Mouse (Mus musculus) lung, embryonic 16.5 days (tissue): ENCODE measurements around the gene Hist1h2ag. TPM values are rescaled to one million over a fixed set of nuclear protein-coding genes. Genes with fewer than 3 reads are reported as not detected.
A peak's percentile ranks its signal among the peaks of the same experiment; 100 is the strongest.
"Not testable (repeated sequence)": the region's sequence is repeated elsewhere in the genome, so short reads cannot be mapped to it uniquely, and the experiment has no call there.

Experiments
- ATAC-seq: fragments of 200-750 bp; cut with Nextera tagmentation; 2 replicates; pipeline ENCODE4 v1.8.0; 2017; ENCODE audit warnings: low read depth, mild to moderate bottlenecking, moderate library complexity
- H3K27ac ChIP-seq: fragments of 300-500 bp; sonication (generic); 2 replicates; pipeline ENCODE4 v1.5.1; 2014; ENCODE audit warnings: mild to moderate bottlenecking, control low read depth, low read length
- H3K27me3 ChIP-seq: fragments of 300-500 bp; sonication (generic); 2 replicates; pipeline ENCODE4 v1.6.1; 2014; ENCODE audit warnings: low read depth, low read length, mixed read lengths; ENCODE audit not compliant: control insufficient read depth, insufficient read depth
- H3K36me3 ChIP-seq: fragments of 300-500 bp; sonication (generic); 2 replicates; pipeline ENCODE4 v1.6.1; 2014; ENCODE audit warnings: low read length; ENCODE audit not compliant: control insufficient read depth, insufficient read depth
- H3K4me1 ChIP-seq: fragments of 300-500 bp; sonication (generic); replicated peaks from 2 replicates; pipeline ENCODE4 v1.6.1; 2014; ENCODE audit warnings: low read length, mixed read lengths; ENCODE audit not compliant: control insufficient read depth, insufficient read depth
- H3K4me2 ChIP-seq: fragments of 300-500 bp; sonication (generic); 2 replicates; pipeline ENCODE4 v1.6.1; 2014; ENCODE audit warnings: low read depth, low read length, control low read depth
- H3K4me3 ChIP-seq: fragments of 300-500 bp; sonication (generic); 2 replicates; pipeline ENCODE4 v1.5.1; 2014; ENCODE audit warnings: mild to moderate bottlenecking, low read length, control low read depth
- H3K9ac ChIP-seq: fragments of 300-500 bp; sonication (generic); 2 replicates; pipeline ENCODE4 v1.6.1; 2014; ENCODE audit warnings: low read length, control low read depth
- H3K9me3 ChIP-seq: fragments of 300-500 bp; sonication (generic); 2 replicates; pipeline ENCODE4 v1.6.1; 2016; ENCODE audit warnings: low read length; ENCODE audit not compliant: control insufficient read depth
- whole genome bisulfite sequencing: fragments of 180-500 bp; shearing (Covaris S2); extraction: QIAGEN DNeasy Blood & Tissue Kit; methylation state at CpG from one replicate; pipeline ENCODE4 v1.1.7; 2014; 5-methylcytosine and 5-hydroxymethylcytosine counted together
- polyA plus RNA-seq: library from polyadenylated mRNA; unstranded; fragments of >200 nt; fragmentation: Nextera tagmentation; extraction: Ambion mirVana; gene quantifications from 2 replicates; pipeline ENCODE4 v1.2.1, GENCODE M21; 2015

The Hist1h2ag gene
- polyA plus RNA-seq, 1 experiment from 2014 or later, result 53.7 TPM

- Histone ChIP-seq H3K4me1 (peaks cover 8% of the 10 kb centered on the region; the same call in 1 of the 2 replicates), H3K9me3 (no peaks in the 10 kb centered on the region), H3K36me3 (no peaks in the 10 kb centered on the region), H3K27ac (no peak overlapping the region), H3K4me2 (no peak overlapping the region), H3K9ac (no peak overlapping the region), H3K4me3 (no peak overlapping the region), H3K27me3 (no peaks in the 10 kb centered on the region)
- no peak for ATAC-seq
- WGBS, result 71% methylated on average over 2 of the region's 2 CpGs
These were observed 6.3 kb upstream of the Hist1h2ag start for GRCm38 (mm10) chr13:22049041-22049440.

DNA sequence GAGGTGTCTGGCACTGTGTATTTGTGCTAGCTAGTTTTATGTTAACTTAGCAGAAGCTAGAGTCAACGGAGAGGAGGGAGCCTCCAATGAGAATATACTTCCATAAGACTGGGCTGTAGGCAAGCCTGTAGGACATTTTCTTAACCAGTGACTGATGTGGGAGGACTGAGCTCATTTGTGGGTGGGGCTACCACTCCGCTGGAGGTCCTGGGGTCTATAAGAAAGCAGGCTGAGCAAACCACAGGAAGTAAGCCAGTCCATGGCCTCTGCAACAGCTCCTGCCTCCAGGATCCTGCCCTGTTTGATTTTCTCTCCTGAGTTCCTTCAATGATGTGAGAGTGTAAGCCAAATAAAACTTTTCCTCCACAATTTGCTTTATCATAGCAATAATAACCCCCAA, 2.6 kb upstream of the Hist1h2ag start:
- Histone ChIP-seq H3K9ac (no peak overlapping the region), H3K4me3 (no peak overlapping the region), H3K4me2 (no peak overlapping the region), H3K27me3 (no peaks in the 10 kb centered on the region), H3K4me1 (peaks cover 18% of the 10 kb centered on the region), H3K36me3 (no peaks in the 10 kb centered on the region), H3K9me3 (no peaks in the 10 kb centered on the region), H3K27ac (no peak overlapping the region)
- 50% methylated on average over 2 of the region's 2 CpGs for WGBS
- no peak for ATAC-seq

GRCm38 (mm10) chr13:22044432-22045155, 1.9 kb upstream of the Hist1h2ag start:
- H3K4me1 ChIP-seq, result peaks cover 20% of the 10 kb centered on the region
- ATAC-seq, result no peak
- 85% methylated on average over 6 of the region's 6 CpGs for WGBS
- H3K27ac ChIP-seq, result no peak overlapping the region; the same call in 1 of the 2 replicates
- no peaks in the 10 kb centered on the region for H3K9me3 ChIP-seq
- peak overlapping the region; percentile 35; the same call in 1 of the 2 replicates for H3K9ac ChIP-seq
- peak overlapping the region; percentile 47 for H3K4me3 ChIP-seq
- peak overlapping the region; percentile 60 for H3K4me2 ChIP-seq
- H3K27me3 ChIP-seq, result no peaks in the 10 kb centered on the region
- no peaks in the 10 kb centered on the region for H3K36me3 ChIP-seq

- H3K4me2 ChIP-seq, result peak overlapping the region; percentile 60
- peak overlapping the region; percentile 47 for H3K4me3 ChIP-seq
- H3K9me3 ChIP-seq, result no peaks in the 10 kb centered on the region
- no peaks in the 10 kb centered on the region for H3K36me3 ChIP-seq
- peak overlapping the region; percentile 90 for H3K27ac ChIP-seq
- under 1% methylated on average over 9 of the region's 14 CpGs for WGBS
- peak overlapping the region; percentile 64 for H3K9ac ChIP-seq
- H3K27me3 ChIP-seq, result no peaks in the 10 kb centered on the region
- H3K4me1 ChIP-seq, result peaks cover 19% of the 10 kb centered on the region
- peak; percentile 7 for ATAC-seq
These were observed 1.0 kb upstream of the Hist1h2ag start for GRCm38 (mm10) chr13:22043503-22044431.

- WGBS, result 2% methylated on average over 13 of the region's 13 CpGs
- no peaks in the 10 kb centered on the region for H3K36me3 ChIP-seq
- no peak for ATAC-seq
- H3K27ac ChIP-seq, result peak overlapping the region; percentile 96
- H3K9me3 ChIP-seq, result no peaks in the 10 kb centered on the region
- peaks cover 19% of the 10 kb centered on the region for H3K4me1 ChIP-seq
- H3K4me2 ChIP-seq, result peak overlapping the region; percentile 86
- peak overlapping the region; percentile 46 for H3K4me3 ChIP-seq
- H3K9ac ChIP-seq, result peak overlapping the region; percentile 68
- no peaks in the 10 kb centered on the region for H3K27me3 ChIP-seq
These were observed 835 bp downstream of the Hist1h2ag start for GRCm38 (mm10) chr13:22041651-22042567.

DNA sequence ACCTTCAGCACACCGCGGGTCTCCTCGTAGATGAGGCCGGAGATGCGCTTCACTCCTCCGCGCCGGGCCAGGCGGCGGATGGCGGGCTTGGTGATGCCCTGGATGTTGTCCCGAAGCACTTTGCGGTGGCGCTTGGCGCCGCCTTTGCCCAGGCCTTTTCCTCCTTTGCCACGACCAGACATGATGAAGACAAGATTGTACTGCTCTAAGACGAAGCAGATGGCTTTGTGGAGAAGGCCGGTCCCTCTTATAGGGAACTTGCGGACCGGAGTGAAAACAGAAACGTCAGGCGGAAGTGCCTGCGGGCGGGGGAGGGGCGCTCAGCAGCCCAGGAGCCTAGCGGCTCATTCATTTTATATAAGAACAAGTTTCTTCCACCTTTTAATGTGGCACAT, 1.6 kb downstream of the Hist1h2ag start, which contains the start of gene Hist1h4i:
Hist1h4i (minus strand) TSS at position 221 of the 395 bp plus-strand sequence.
- Histone ChIP-seq H3K4me2 (peak within 1 kb of the TSS; percentile 86), H3K9ac (peak within 1 kb of the TSS; percentile 73), H3K4me1 (peaks cover 25% of the 10 kb centered on the region), H3K27ac (peak within 1 kb of the TSS; percentile 96), H3K4me3 (peak within 1 kb of the TSS; percentile 56)
- WGBS, result under 1% methylated on average over 22 of the region's 27 CpGs
- peak; percentile 71 for ATAC-seq
- H3K9me3 ChIP-seq, H3K36me3 ChIP-seq, H3K27me3 ChIP-seq: not testable (repeated sequence)

DNA sequence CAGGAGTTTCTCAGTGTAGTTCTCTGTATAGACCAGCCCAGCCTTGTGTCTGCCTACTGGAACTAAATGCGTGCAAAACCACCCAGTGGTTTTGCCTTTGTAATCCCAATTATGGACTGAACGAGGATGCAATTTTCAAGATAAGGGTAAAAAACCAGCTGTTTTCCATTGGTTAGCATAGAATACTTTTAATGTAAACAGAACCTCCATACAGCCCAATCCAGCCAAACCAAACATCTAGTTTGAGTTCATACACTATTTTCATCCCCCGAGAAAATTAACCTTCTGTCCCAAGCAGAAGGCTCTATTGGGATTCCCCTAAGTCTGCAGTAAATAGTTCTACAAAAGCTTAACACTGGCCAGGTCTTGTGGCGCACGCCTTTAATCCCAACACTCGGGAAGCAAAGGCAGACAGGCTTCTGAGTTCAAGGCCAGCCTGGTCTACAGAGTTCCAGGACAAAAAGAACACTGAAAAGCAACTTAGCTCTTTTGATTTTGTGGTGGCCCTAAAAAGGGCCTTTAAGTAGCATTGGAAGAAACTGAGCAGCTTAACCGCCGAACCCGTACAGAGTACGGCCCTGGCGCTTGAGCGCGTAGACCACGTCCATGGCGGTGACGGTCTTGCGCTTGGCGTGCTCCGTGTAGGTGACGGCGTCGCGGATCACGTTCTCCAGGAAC, 2.1 kb downstream of the Hist1h2ag start:
- ATAC-seq, result peak; percentile 4; the same call in 1 of the 2 replicates
- Histone ChIP-seq H3K4me2 (peak overlapping the region; percentile 86), H3K27ac (peak overlapping the region; percentile 96), H3K9me3 (no peaks in the 10 kb centered on the region), H3K9ac (peak overlapping the region; percentile 73), H3K4me1 (peaks cover 25% of the 10 kb centered on the region), H3K4me3 (peak overlapping the region; percentile 56), H3K27me3 (no peaks in the 10 kb centered on the region), H3K36me3 (no peaks in the 10 kb centered on the region)
- 0% methylated on average over 21 of the region's 24 CpGs for WGBS

GRCm38 (mm10) chr13:22039951-22040463, 2.7 kb downstream of the Hist1h2ag start:
- H3K4me3 ChIP-seq, result peak overlapping the region; percentile 56
- 4% methylated on average over 2 of the region's 2 CpGs for WGBS
- peak overlapping the region; percentile 96 for H3K27ac ChIP-seq
- H3K9ac ChIP-seq, result peak overlapping the region; percentile 73
- no peak for ATAC-seq
- no peaks in the 10 kb centered on the region for H3K9me3 ChIP-seq
- peaks cover 25% of the 10 kb centered on the region for H3K4me1 ChIP-seq
- no peaks in the 10 kb centered on the region for H3K36me3 ChIP-seq
- peak overlapping the region; percentile 86 for H3K4me2 ChIP-seq
- H3K27me3 ChIP-seq, result no peaks in the 10 kb centered on the region
